Mouse (Mus musculus): ENCODE results near the gene Tmem246.

- TF ChIP-seq CTCF (IDR thresholded peaks at IDR 0.05; ENCODE audit: extremely low read depth, insufficient read depth, insufficient read length, insufficient replicate concordance) (no peak), POLR2A (IDR thresholded peaks at IDR 0.05; ENCODE audit: low read depth, low read length) (no peak)
Measured at GRCm38 (mm10) chr4:49546873-49547543, 50.7 kb downstream of the Tmem246 start.
